Mouse (Mus musculus): ENCODE results near the gene Ghrl. TPM values are rescaled to one million over a fixed set of nuclear protein-coding genes. Genes with fewer than 3 reads are reported as not detected.
A peak's percentile ranks its signal among the peaks of the same experiment; 100 is the strongest.
"Not testable (repeated sequence)": the region's sequence is repeated elsewhere in the genome, so short reads cannot be mapped to it uniquely, and the experiment has no call there.

Ghrl gene
- polyA plus RNA-seq, 1 experiment from 2014 or later = not detected

DNA sequence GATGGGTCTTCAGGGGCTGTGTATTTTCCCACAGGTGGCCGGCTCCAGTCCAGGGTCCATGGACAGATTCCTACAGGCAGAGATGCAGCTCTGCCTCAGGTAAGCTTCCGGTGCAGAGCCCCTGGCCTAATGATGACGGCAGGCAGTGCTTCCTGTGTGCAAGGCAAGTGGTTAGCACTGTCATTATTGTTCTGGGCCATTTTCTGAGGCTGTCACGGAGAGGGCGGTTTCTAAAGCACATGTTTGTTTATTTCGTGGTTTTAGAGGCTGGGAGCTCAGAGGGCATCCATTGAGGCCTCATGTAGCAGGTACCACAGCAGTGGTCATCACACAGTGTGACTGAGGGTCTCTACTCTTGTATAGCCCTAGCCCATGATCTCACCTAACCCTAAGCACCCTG is 46.7 kb downstream of the Ghrl start:
- Histone ChIP-seq H3K9me3 (replicated peaks; ENCODE audit: control insufficient read depth, low read length) (no peaks in the 10 kb centered on the region), H3K27ac (replicated peaks; ENCODE audit: low read depth, low read length) (no peak overlapping the region), H3K27me3 (ENCODE audit: control insufficient read depth, insufficient read depth, low read length) (no peaks in the 10 kb centered on the region), H3K4me3 (ENCODE audit: low read depth, low read length) (no peak overlapping the region), H3K36me3 (replicated peaks; ENCODE audit: control insufficient read depth, insufficient read depth, low read depth, low read length) (no peaks in the 10 kb centered on the region), H3K4me1 (ENCODE audit: control insufficient read depth, insufficient read depth, low read length) (no peaks in the 10 kb centered on the region), H3K9ac (replicated peaks; ENCODE audit: low read length) (no peak overlapping the region), H3K4me2 (ENCODE audit: low read depth, low read length) (no peak overlapping the region)
- ATAC-seq (replicated peaks; ENCODE audit: insufficient number of reproducible peaks, low FRiP score, low TSS enrichment, low read depth) = no peak
- no peak for DNase-seq (ENCODE audit: low spot score)
- WGBS = 73% methylated on average over 6 of the region's 6 CpGs

GRCm38 (mm10) chr6:113672029-113672428 is 47.7 kb downstream of the Ghrl start:
- not testable (repeated sequence) for H3K4me1 ChIP-seq (ENCODE audit: control insufficient read depth, insufficient read depth, low read length); H3K9me3 ChIP-seq (replicated peaks; ENCODE audit: control insufficient read depth, low read length); ATAC-seq (replicated peaks; ENCODE audit: insufficient number of reproducible peaks, low FRiP score, low TSS enrichment, low read depth); H3K4me2 ChIP-seq (ENCODE audit: low read depth, low read length); H3K9ac ChIP-seq (replicated peaks; ENCODE audit: low read length); H3K4me3 ChIP-seq (ENCODE audit: low read depth, low read length); H3K27me3 ChIP-seq (ENCODE audit: control insufficient read depth, insufficient read depth, low read length); DNase-seq (ENCODE audit: low spot score); H3K27ac ChIP-seq (replicated peaks; ENCODE audit: low read depth, low read length); H3K36me3 ChIP-seq (replicated peaks; ENCODE audit: control insufficient read depth, insufficient read depth, low read depth, low read length)
- 75% methylated on average over 1 of the region's 1 CpGs for WGBS

DNA sequence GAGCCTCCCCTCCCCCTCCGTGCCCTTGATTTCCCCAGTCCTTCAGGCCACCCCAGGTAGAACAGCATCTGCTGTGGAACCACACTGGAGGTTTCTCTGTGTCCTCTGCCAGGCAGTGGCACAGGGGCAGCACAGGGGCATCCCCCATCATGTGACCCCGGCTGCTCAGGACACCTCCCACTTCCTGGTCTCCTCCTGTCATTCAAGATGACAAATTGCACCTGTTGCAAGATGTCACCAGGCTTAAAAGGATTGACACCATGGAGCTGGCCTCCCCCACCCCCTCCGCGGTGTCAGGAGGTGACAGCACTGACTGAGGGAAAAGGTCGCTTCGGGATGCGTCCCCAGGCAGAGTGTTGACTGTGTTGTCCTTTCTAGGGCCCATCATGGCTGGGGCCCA is 49.9 kb downstream of the Ghrl start:
- no peak overlapping the region for H3K27ac ChIP-seq (replicated peaks; ENCODE audit: low read depth, low read length)
- H3K4me1 ChIP-seq (ENCODE audit: control insufficient read depth, insufficient read depth, low read length) = no peaks in the 10 kb centered on the region
- ATAC-seq (replicated peaks; ENCODE audit: insufficient number of reproducible peaks, low FRiP score, low TSS enrichment, low read depth) = no peak
- no peak overlapping the region for H3K9ac ChIP-seq (replicated peaks; ENCODE audit: low read length)
- H3K36me3 ChIP-seq (replicated peaks; ENCODE audit: control insufficient read depth, insufficient read depth, low read depth, low read length) = no peaks in the 10 kb centered on the region
- H3K4me2 ChIP-seq (ENCODE audit: low read depth, low read length) = no peak overlapping the region; the same call in 1 of the 2 replicates
- DNase-seq (ENCODE audit: low spot score) = no peak
- WGBS = 68% methylated on average over 7 of the region's 7 CpGs
- no peak overlapping the region for H3K4me3 ChIP-seq (ENCODE audit: low read depth, low read length)
- H3K9me3 ChIP-seq (replicated peaks; ENCODE audit: control insufficient read depth, low read length) = no peaks in the 10 kb centered on the region
- H3K27me3 ChIP-seq (ENCODE audit: control insufficient read depth, insufficient read depth, low read length) = no peaks in the 10 kb centered on the region

- 0 out of 2 replicates have a peak overlapping the region, but pooled peaks have one; percentile 2 for H3K27ac ChIP-seq (replicated peaks; ENCODE audit: low read depth, low read length)
- H3K4me3 ChIP-seq (ENCODE audit: low read depth, low read length) = no peak overlapping the region
- H3K36me3 ChIP-seq (replicated peaks; ENCODE audit: control insufficient read depth, insufficient read depth, low read depth, low read length) = no peaks in the 10 kb centered on the region
- DNase-seq (ENCODE audit: low spot score) (peak; percentile 51), ATAC-seq (replicated peaks; ENCODE audit: insufficient number of reproducible peaks, low FRiP score, low TSS enrichment, low read depth) (peak; percentile 66)
- no peaks in the 10 kb centered on the region for H3K4me1 ChIP-seq (ENCODE audit: control insufficient read depth, insufficient read depth, low read length)
- WGBS = 18% methylated on average over 15 of the region's 15 CpGs
- H3K4me2 ChIP-seq (ENCODE audit: low read depth, low read length) = no peak overlapping the region
- no peak overlapping the region for H3K9ac ChIP-seq (replicated peaks; ENCODE audit: low read length)
- no peaks in the 10 kb centered on the region for H3K27me3 ChIP-seq (ENCODE audit: control insufficient read depth, insufficient read depth, low read length)
- no peaks in the 10 kb centered on the region for H3K9me3 ChIP-seq (replicated peaks; ENCODE audit: control insufficient read depth, low read length)
Measured at GRCm38 (mm10) chr6:113668287-113669154, 51.2 kb downstream of the Ghrl start.

DNA sequence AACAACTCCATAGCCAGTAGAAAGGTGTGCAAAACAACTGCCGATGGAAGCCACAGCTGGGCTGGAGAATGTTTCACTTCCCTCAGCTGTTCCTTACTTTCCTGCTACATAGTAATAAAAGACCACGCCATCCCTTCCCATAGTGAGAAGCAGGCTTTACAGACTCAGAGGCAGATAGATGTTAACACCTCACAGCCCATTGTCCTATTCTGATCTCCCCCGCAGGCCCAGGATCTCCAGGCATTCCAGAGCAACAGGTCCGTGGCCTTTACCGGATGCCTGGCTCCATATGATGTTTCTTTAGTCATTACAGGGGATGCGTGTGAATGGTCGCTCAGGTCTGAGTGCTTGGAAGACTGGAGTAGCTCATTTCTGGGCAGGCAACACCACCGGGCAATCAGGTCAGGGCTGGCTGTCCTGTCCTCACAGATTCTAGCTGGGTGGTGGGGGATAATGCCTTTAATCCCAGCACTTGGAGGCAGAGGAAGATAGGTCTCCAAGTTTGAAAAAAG is 52.0 kb downstream of the Ghrl start:
- Histone ChIP-seq H3K27ac (replicated peaks; ENCODE audit: low read depth, low read length) (no peak overlapping the region), H3K36me3 (replicated peaks; ENCODE audit: control insufficient read depth, insufficient read depth, low read depth, low read length) (no peaks in the 10 kb centered on the region), H3K27me3 (ENCODE audit: control insufficient read depth, insufficient read depth, low read length) (no peaks in the 10 kb centered on the region), H3K4me2 (ENCODE audit: low read depth, low read length) (no peak overlapping the region), H3K9ac (replicated peaks; ENCODE audit: low read length) (no peak overlapping the region), H3K9me3 (replicated peaks; ENCODE audit: control insufficient read depth, low read length) (no peaks in the 10 kb centered on the region), H3K4me1 (ENCODE audit: control insufficient read depth, insufficient read depth, low read length) (no peaks in the 10 kb centered on the region), H3K4me3 (ENCODE audit: low read depth, low read length) (no peak overlapping the region)
- no peak for DNase-seq (ENCODE audit: low spot score)
- ATAC-seq (replicated peaks; ENCODE audit: insufficient number of reproducible peaks, low FRiP score, low TSS enrichment, low read depth) = no peak
- 52% methylated on average over 8 of the region's 8 CpGs for WGBS

Small RNA genes lying within 50 kb of the gene (microRNA-seq; reads per million reads assigned to microRNA genes)
- gene Mir7042 (ENCODE audit: borderline number of aligned reads) = 1.4 reads per million

Other genes starting within 250 kb of the Ghrl start
- gene Il17rc, start 248.5 kb downstream of the Ghrl start, polyA plus RNA-seq (2014; fragmentation: Nextera tagmentation; extraction: Ambion mirVana) = 1.3 and 3.5 TPM in 2 replicates
- gene Creld1, start 236.6 kb downstream of the Ghrl start, polyA plus RNA-seq (2014; fragmentation: Nextera tagmentation; extraction: Ambion mirVana) = 13.1 and 16.2 TPM in 2 replicates
- gene Prrt3, start 217.9 kb downstream of the Ghrl start, polyA plus RNA-seq (2014; fragmentation: Nextera tagmentation; extraction: Ambion mirVana) = 0.90 and 1.3 TPM in 2 replicates
- 83.2 and 85.8 TPM in 2 replicates for gene Emc3, start 188.2 kb downstream of the Ghrl start, polyA plus RNA-seq (2014; fragmentation: Nextera tagmentation; extraction: Ambion mirVana)
- 14.6 and 17.7 TPM in 2 replicates for gene Fancd2, start 188.2 kb downstream of the Ghrl start, polyA plus RNA-seq (2014; fragmentation: Nextera tagmentation; extraction: Ambion mirVana)
- gene Fancd2os, start 119.2 kb downstream of the Ghrl start, polyA plus RNA-seq (2014; fragmentation: Nextera tagmentation; extraction: Ambion mirVana) = 0.20 TPM in 1 of 2 replicates, not detected in the other
- gene Brk1, start 115.1 kb downstream of the Ghrl start, polyA plus RNA-seq (2014; fragmentation: Nextera tagmentation; extraction: Ambion mirVana) = 232 and 233 TPM in 2 replicates
- gene Vhl, start 95.9 kb downstream of the Ghrl start, polyA plus RNA-seq (2014; fragmentation: Nextera tagmentation; extraction: Ambion mirVana) = 56.9 and 64.0 TPM in 2 replicates
- 2.2 and 4.0 TPM in 2 replicates for gene Irak2, start 81.4 kb downstream of the Ghrl start, polyA plus RNA-seq (2014; fragmentation: Nextera tagmentation; extraction: Ambion mirVana)
- 0.84 and 1.6 TPM in 2 replicates for gene Tatdn2, start 22.8 kb downstream of the Ghrl start, polyA plus RNA-seq (2014; fragmentation: Nextera tagmentation; extraction: Ambion mirVana)
- gene Sec13, start 20.9 kb upstream of the Ghrl start, polyA plus RNA-seq (2014; fragmentation: Nextera tagmentation; extraction: Ambion mirVana) = 274 and 299 TPM in 2 replicates